Mouse (Mus musculus) spleen, adult 2 months (tissue): ENCODE results near the gene Klc2. TPM values are rescaled to one million over a fixed set of nuclear protein-coding genes. Genes with fewer than 3 reads are reported as not detected.

Experiments used
- DNase-seq, 2 experiments: peaks; one replicate each; pipeline versions ENCODE4 v3.0.0 to v3.0.0-alpha.2; 2012 to 2021; ENCODE audit warnings: low spot score in 2 of 2, low read depth in 1 of 2
- H3K27ac ChIP-seq: fragments of 200-500 bp; 2 replicates; pipeline ENCODE4 v1.5.1; 2012; ENCODE audit warnings: low read length, inconsistent platforms; ENCODE audit not compliant: insufficient read depth
- H3K27me3 ChIP-seq: fragments of 200-500 bp; 2 replicates; pipeline ENCODE4 v1.6.1; 2012; ENCODE audit warnings: mild to moderate bottlenecking, moderate library complexity, low read length, inconsistent platforms; ENCODE audit not compliant: control insufficient read depth, insufficient read depth
- H3K36me3 ChIP-seq: fragments of 200-500 bp; 2 replicates; pipeline ENCODE4 v1.6.1; 2012; ENCODE audit warnings: mild to moderate bottlenecking, low read length, inconsistent platforms; ENCODE audit not compliant: control insufficient read depth, insufficient read depth
- H3K4me1 ChIP-seq: fragments of 200-500 bp; 2 replicates; pipeline ENCODE4 v1.6.1; 2011; ENCODE audit warnings: inconsistent platforms; ENCODE audit not compliant: control insufficient read depth, insufficient read depth, insufficient read length
- H3K4me3 ChIP-seq: fragments of 200-500 bp; 2 replicates; pipeline ENCODE4 v1.5.1; 2011; ENCODE audit warnings: mild to moderate bottlenecking, inconsistent platforms; ENCODE audit not compliant: insufficient read depth, insufficient read length; ENCODE audit errors: extremely low read depth
- CTCF ChIP-seq: fragments of 200-500 bp; IDR thresholded peaks from 2 replicates; pipeline ENCODE4 v1.5.1; 2011; ENCODE audit warnings: mild to moderate bottlenecking, inconsistent platforms; ENCODE audit not compliant: insufficient read depth, insufficient read length, insufficient replicate concordance; ENCODE audit errors: extremely low read depth
- POLR2A ChIP-seq: fragments of 200-500 bp; IDR thresholded peaks from 2 replicates; pipeline ENCODE4 v1.6.1; 2011; ENCODE audit warnings: low read depth, low read length, inconsistent platforms
- WGBS: fragments of 180-500 bp; shearing (Covaris S2); methylation state at CpG from one replicate; pipeline ENCODE4 v1.1.7; 2018; 5-methylcytosine and 5-hydroxymethylcytosine counted together
- polyA plus RNA-seq: library from polyadenylated mRNA; depleted of rRNA; stranded (reverse); fragments of >200 nt; gene quantifications from 2 replicates; pipeline ENCODE4 v1.2.3, GENCODE M21; 2012

Klc2 gene
- polyA plus RNA-seq, 1 experiment = 26.8 TPM

DNA sequence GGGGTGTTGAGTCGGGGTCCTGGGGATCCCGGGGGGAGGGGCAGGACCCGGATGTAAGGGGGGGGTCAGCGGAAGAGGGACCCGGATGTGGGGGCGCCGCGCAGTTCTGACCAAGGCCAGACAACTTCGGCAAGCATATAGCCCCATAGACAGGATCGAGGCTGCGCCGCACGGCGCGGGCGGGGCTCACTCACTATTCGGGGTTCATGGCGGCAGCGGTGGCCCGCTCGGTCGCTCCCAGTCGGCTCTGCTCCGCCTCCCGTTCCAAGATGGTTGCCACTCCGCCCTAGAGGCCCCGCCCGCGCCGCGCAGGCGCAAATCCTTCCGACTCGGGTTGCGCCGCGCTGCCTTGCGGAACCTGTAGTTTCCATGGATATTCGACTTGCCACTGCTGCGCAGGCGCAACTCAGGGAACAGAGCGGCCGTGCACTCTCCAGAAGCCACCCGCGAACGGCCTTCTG lies 11.6 kb downstream of the Klc2 start, which contains the start of gene Rab1b:
TSS of gene Rab1b (minus strand) at position 342 of the 461 bp plus-strand sequence.
- peak; percentile 95 to 96 for DNase-seq
- H3K27me3 ChIP-seq = no peaks in the 10 kb centered on the region
- TF ChIP-seq CTCF = no peak
- peak; percentile 35 for TF ChIP-seq POLR2A
- peaks cover 20% of the 10 kb centered on the region for H3K36me3 ChIP-seq
- WGBS = under 1% methylated on average over 39 of the region's 46 CpGs
- H3K4me3 ChIP-seq = peak within 1 kb of the TSS; percentile 97
- peaks cover 7% of the 10 kb centered on the region; the same call in 1 of the 2 replicates for H3K4me1 ChIP-seq
- peak within 1 kb of the TSS; percentile 98 for H3K27ac ChIP-seq

DNA sequence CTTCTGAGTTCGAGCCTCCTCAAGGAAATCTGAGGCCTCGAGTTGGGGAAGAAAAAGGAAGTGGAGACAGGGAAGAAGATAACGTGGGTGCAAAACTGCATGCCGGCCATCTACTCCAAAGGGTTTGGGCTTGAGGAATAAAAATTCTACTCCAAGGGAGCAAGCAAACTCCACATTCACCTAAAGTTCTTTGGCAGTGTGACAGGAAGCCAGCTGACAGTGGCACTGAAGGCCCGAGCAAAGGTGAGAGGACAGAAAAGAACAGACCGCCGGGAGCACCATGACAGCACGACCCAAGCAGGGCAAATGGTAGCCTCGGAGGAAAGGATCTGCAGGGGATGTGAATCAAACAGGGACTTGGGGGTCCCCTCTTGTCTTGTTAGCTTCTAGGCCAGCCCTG lies 12.3 kb downstream of the Klc2 start:
- TF ChIP-seq POLR2A (no peak), CTCF (no peak)
- peak overlapping the region; percentile 98 for H3K27ac ChIP-seq
- 2% methylated on average over 9 of the region's 9 CpGs for WGBS
- peaks cover 24% of the 10 kb centered on the region for H3K36me3 ChIP-seq
- no peaks in the 10 kb centered on the region for H3K27me3 ChIP-seq
- DNase-seq = no peak
- peaks cover 7% of the 10 kb centered on the region; the same call in 1 of the 2 replicates for H3K4me1 ChIP-seq
- H3K4me3 ChIP-seq = peak overlapping the region; percentile 97

GRCm38 (mm10) chr19:5098363-5099143 lies 19.8 kb downstream of the Klc2 start, which contains the start of gene Cnih2:
Gene Cnih2, minus strand, starts transcription at chr19:5098521.
- no peak for DNase-seq
- Histone ChIP-seq H3K4me1 (peaks cover 8% of the 10 kb centered on the region), H3K4me3 (peak within 1 kb of the TSS; percentile 27; the same call in 1 of the 2 replicates), H3K27me3 (peaks cover 4% of the 10 kb centered on the region), H3K36me3 (peaks cover 33% of the 10 kb centered on the region), H3K27ac (no peak within 1 kb of the TSS)
- no peak for TF ChIP-seq CTCF
- no peak for TF ChIP-seq POLR2A
- 12% methylated on average over 45 of the region's 48 CpGs for WGBS

DNA sequence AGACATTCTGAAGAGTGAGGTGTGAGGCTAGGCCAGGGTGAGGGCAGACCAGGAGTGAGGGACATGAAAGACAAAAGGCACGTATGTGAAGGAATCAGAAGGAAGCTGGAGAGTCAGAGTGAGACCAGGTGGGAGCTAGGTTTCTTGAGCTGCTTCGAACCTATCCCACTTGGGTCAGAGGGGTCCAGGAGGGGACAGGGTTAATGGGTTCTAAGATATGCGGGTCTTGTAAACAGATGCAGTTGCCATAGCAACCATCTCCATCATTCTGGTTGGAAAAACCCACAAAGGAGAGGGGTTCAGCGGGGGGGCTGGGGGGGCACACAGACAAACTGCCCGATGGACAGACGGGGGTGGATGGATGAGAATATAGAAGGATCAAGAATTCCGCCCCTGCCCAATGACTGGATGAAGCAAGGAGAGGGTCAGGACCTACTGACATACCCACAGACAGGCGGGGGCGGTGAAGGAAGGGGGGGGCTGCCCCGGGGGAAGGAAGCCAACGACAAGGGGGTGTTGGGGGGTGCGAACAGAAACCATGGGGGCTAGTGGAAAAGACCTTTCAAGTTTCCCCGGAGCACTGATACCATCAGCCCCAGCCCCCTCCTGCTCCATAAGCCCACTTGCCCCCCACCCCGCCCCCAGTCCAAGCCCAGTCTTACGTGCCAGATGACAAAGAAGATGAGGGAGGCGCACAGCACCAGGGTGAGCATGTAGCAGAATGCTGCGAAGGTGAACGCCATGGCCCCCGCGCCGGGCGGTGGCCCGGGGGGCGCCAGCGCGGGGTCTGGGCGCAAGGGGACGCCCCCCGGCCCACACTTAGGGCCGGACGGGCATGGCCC lies 20.6 kb downstream of the Klc2 start:
- H3K27me3 ChIP-seq = peaks cover 4% of the 10 kb centered on the region
- TF ChIP-seq POLR2A (no peak), CTCF (no peak)
- H3K36me3 ChIP-seq = peaks cover 27% of the 10 kb centered on the region
- 11% methylated on average over 24 of the region's 31 CpGs for WGBS
- no peak overlapping the region for H3K27ac ChIP-seq
- peaks cover 8% of the 10 kb centered on the region for H3K4me1 ChIP-seq
- DNase-seq = no peak
- peak overlapping the region; percentile 27; the same call in 1 of the 2 replicates for H3K4me3 ChIP-seq

- DNase-seq = no peak
- Histone ChIP-seq H3K27me3 (peaks cover 4% of the 10 kb centered on the region), H3K36me3 (peaks cover 21% of the 10 kb centered on the region), H3K4me3 (no peak overlapping the region), H3K27ac (no peak overlapping the region), H3K4me1 (peaks cover 8% of the 10 kb centered on the region)
- no peak for TF ChIP-seq POLR2A
- TF ChIP-seq CTCF = no peak
- 10% methylated on average over 9 of the region's 9 CpGs for WGBS
Measured at GRCm38 (mm10) chr19:5095887-5096474, 22.4 kb downstream of the Klc2 start.

DNA sequence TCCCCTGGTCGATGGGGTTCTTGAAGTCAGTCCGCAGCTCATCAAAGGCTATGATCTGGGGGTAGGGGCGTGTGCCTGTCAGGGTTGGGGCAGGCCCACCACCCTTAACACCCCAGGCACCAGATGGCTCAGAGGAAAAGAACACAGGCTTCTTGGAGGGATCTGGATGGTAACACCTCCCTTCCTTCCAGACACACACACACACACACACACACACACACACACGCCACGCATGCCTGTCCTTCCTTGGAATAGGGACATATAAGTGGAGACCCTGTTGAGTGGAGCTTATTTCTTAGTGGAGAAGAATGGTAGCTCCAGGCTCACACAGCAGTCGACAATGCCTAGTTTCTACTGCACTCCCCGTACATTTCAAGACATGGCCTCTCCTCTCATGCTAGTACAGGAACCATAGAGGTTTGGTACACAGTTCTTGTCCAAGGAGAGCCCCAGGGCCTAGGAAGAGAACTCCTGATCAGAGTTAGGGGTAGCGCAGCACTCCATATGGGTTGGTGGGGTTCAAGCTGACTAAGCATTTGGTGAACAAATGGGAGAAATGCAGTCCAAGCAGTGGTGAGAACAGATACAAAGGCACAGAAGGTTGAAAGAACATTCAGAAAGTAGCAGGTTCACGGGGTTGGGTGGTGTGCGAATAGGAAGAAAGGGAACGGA lies 23.5 kb downstream of the Klc2 start:
- TF ChIP-seq POLR2A (no peak), CTCF (no peak)
- peaks cover 11% of the 10 kb centered on the region for H3K36me3 ChIP-seq
- peaks cover 4% of the 10 kb centered on the region for H3K27me3 ChIP-seq
- DNase-seq = no peak
- H3K4me1 ChIP-seq = peaks cover 8% of the 10 kb centered on the region
- H3K4me3 ChIP-seq = no peak overlapping the region
- WGBS = 52% methylated on average over 11 of the region's 11 CpGs
- H3K27ac ChIP-seq = no peak overlapping the region
